Mouse (Mus musculus): ENCODE results near the gene Gm5089. TPM values are rescaled to one million over a fixed set of nuclear protein-coding genes. Genes with fewer than 3 reads are reported as not detected.

The Gm5089 gene
- total RNA-seq, 2 experiments from 2014 or later, result 0.18 TPM; not detected in 1

GRCm38 (mm10) chr14:122403422-122403940 lies 47.4 kb downstream of the Gm5089 start:
- intact Hi-C loops (cut with DNase I), result no loop called here
- no peak for DNase-seq (ENCODE audit: low spot score in 2 of 2)

GRCm38 (mm10) chr14:122402716-122403258 lies 48.1 kb downstream of the Gm5089 start:
- DNase-seq (ENCODE audit: low spot score in 2 of 2), result no peak
- intact Hi-C loops (cut with DNase I), result no loop called here

GRCm38 (mm10) chr14:122401886-122402285 lies 49.0 kb downstream of the Gm5089 start:
- DNase-seq (ENCODE audit: low spot score in 2 of 2), result no peak
- intact Hi-C loops (cut with DNase I), result no loop called here

- intact Hi-C loops (cut with DNase I), result no loop called here
- no peak for DNase-seq (ENCODE audit: low spot score in 2 of 2)
Observed at GRCm38 (mm10) chr14:122399906-122400305, 51.0 kb downstream of the Gm5089 start.

GRCm38 (mm10) chr14:122398676-122399075 lies 52.2 kb downstream of the Gm5089 start:
- intact Hi-C loops (cut with DNase I), result no loop called here

GRCm38 (mm10) chr14:122393119-122393518 lies 57.8 kb downstream of the Gm5089 start:
- intact Hi-C loops (cut with DNase I), result no loop called here
- DNase-seq (ENCODE audit: low spot score in 2 of 2), result no peak

More at GRCm38 (mm10) chr14:122398676-122399075, 52.2 kb downstream of the Gm5089 start:
- DNase-seq (ENCODE audit: low spot score in 2 of 2), result no peak

GRCm38 (mm10) chr14:122390935-122391334 lies 60.0 kb downstream of the Gm5089 start:
- intact Hi-C loops (cut with DNase I), result no loop called here

GRCm38 (mm10) chr14:122389684-122390370 lies 61.1 kb downstream of the Gm5089 start:
- no peak for DNase-seq (ENCODE audit: low spot score in 2 of 2)
- intact Hi-C loops (cut with DNase I), result no loop called here

More at GRCm38 (mm10) chr14:122390935-122391334, 60.0 kb downstream of the Gm5089 start:
- no peak for DNase-seq (ENCODE audit: low spot score in 2 of 2)

GRCm38 (mm10) chr14:122388431-122389031 lies 62.4 kb downstream of the Gm5089 start:
- DNase-seq (ENCODE audit: low spot score in 2 of 2), result no peak
- intact Hi-C loops (cut with DNase I), result no loop called here

GRCm38 (mm10) chr14:122387781-122388180 lies 63.1 kb downstream of the Gm5089 start:
- no peak for DNase-seq (ENCODE audit: low spot score in 2 of 2)
- intact Hi-C loops (cut with DNase I), result no loop called here

GRCm38 (mm10) chr14:122386281-122387130 lies 64.4 kb downstream of the Gm5089 start:
- intact Hi-C loops (cut with DNase I), result no loop called here
- no peak for DNase-seq (ENCODE audit: low spot score in 2 of 2)

GRCm38 (mm10) chr14:122385758-122386157 lies 65.2 kb downstream of the Gm5089 start:
- intact Hi-C loops (cut with DNase I), result no loop called here
- no peak for DNase-seq (ENCODE audit: low spot score in 2 of 2)

- intact Hi-C loops (cut with DNase I), result no loop called here
Observed at GRCm38 (mm10) chr14:122385238-122385534, 65.7 kb downstream of the Gm5089 start.

More at GRCm38 (mm10) chr14:122385238-122385534, 65.7 kb downstream of the Gm5089 start:
- DNase-seq (ENCODE audit: low spot score in 2 of 2), result no peak

Other genes with a start within 250 kb of the Gm5089 start
- gene Zic5, start 14.6 kb upstream of the Gm5089 start, total RNA-seq (2021), result 1 to 10 TPM; 3.2 to 4.7 TPM
- 10 to 100 TPM; 20.1 to 22.1 TPM for gene Zic2, start 24.3 kb upstream of the Gm5089 start, total RNA-seq (2021)
- under 1 TPM in 1 of 2 experiments, not detected in 1; 0.31 TPM for gene Gm10837, start 39.5 kb upstream of the Gm5089 start, total RNA-seq (2021)
- 10 to 100 TPM; 30.2 to 34.4 TPM for gene Pcca, start 83.2 kb upstream of the Gm5089 start, total RNA-seq (2021)